Mouse (Mus musculus) CD4-positive, CD25-positive, alpha-beta regulatory T cell, adult 2 months (primary cell): ENCODE measurements around the gene Adk.

Experiments
- DNase-seq: peaks from one replicate; pipeline ENCODE4 v3.0.0-alpha.2; 2012; ENCODE audit warnings: low read depth, low spot score

Gene Adk

GRCm38 (mm10) chr14:21099371-21099770 is 47.0 kb downstream of the Adk start:
- no peak for DNase-seq

DNA sequence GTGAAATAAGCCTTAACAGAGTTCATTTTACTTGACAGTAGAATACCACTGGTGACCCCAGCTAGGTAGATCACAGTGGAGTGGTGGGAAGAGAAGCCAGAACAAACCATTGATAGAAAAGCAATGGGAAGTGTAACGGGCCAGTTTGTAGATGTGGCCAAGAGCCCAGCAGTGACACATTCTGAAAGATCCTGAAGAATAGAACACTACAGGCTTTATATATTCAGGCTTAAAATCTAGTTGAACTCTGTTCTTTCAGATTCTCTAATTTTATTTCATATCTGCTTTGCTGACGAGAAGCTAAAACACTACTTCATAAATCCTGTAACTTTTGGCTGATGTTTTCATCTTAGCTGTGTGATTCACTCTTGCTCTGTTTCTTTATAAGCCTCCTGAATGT is 48.5 kb downstream of the Adk start:
- no peak for DNase-seq

- DNase-seq, result peak; percentile 32
Measured at GRCm38 (mm10) chr14:21101562-21101961, 49.2 kb downstream of the Adk start.

- peak; percentile 29 for DNase-seq
Measured at GRCm38 (mm10) chr14:21102666-21103203, 50.4 kb downstream of the Adk start.

GRCm38 (mm10) chr14:21105049-21105448 is 52.7 kb downstream of the Adk start:
- no peak for DNase-seq

GRCm38 (mm10) chr14:21106582-21106981 is 54.2 kb downstream of the Adk start:
- DNase-seq, result no peak

- no peak for DNase-seq
Measured at GRCm38 (mm10) chr14:21107551-21107950, 55.2 kb downstream of the Adk start.

- no peak for DNase-seq
Measured at GRCm38 (mm10) chr14:21110492-21110891, 58.1 kb downstream of the Adk start.

DNA sequence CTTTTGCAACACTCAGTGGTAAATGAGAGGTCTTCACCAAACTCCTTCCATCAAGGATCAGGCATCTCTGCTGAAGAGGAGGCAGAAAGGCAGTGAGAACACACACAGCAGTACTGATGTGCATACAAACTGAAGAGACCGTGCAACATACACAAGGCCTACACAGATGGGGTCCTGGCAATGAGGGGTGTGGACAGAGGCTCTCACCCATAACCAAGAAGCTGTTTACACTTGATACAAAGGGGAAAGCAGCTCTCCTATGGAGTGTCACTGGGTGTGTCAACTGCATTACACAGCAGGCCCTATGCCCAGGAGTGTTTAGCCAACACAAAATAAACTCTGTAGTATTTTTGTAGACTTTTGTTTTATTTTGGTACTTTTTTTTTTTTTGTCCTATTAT is 59.1 kb downstream of the Adk start:
- no peak for DNase-seq

- DNase-seq, result no peak
Measured at GRCm38 (mm10) chr14:21112174-21112573, 59.8 kb downstream of the Adk start.

DNA sequence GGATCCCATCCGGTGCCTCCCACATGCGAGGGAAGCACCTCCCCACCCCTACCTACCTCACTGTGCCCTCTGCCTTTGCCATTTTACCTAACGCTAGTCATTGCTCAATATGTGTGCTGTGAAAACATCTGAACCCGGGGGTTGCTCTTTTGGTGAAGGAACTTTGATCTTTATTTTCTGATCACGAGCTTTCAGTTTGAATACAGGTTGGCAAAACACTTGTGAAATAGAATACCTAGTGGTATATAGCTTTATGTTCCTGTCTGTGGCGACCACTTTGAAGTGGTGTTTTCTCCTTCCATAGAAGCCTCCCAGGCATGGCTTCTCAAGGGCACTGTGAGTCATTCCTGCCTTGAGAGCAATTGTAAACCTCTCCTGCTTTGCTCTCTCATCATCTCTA is 60.4 kb downstream of the Adk start:
- peak; percentile 66 for DNase-seq

DNA sequence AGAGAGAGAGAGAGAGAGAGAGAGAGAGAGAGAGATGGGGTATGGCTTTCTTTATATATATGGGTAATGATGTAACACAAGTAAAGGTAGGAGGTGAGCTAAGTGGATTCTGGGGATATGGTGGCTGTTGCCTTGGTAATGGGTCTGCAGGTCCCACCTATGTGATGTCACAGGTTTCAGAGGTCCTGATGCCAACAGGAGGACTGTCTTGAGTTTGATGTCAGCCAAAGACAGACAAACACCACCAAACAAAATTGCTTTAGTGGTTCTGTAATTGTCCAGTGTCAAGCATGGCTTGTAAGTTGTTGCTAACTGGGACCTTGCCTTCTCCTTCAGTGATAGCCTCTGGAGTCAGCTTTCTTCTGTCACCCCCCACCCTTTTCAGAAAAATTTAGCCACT is 62.0 kb downstream of the Adk start:
- DNase-seq, result no peak

GRCm38 (mm10) chr14:21115318-21115717 is 62.9 kb downstream of the Adk start:
- DNase-seq, result no peak

DNA sequence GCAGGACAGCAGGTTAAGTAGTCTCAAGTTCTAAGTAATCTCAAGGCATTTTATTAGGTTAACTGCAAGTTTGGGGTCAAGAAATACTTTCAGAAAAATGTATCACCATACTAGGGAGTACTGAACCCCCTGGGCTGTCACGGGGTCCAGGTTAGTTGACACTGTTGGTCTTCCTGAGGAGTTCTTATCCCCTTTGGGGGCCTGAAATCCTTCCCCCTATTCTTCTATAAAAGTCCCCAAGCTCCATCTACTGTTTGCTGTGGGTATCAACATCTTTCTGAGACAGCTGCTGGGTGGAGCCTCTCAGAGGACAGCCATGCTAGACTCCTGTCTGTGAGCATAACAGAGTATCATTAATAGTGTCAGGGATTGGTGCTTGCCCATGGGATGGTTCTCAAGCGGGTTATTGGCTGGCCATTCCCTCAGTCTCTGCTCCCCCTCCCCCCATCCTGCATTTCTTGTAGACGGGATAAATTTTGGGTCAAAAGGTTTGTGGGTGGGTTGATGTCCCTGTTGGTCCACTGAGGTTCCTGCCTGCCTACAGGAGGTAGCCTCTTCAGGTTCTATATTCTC is 63.6 kb downstream of the Adk start:
- peak; percentile 54 for DNase-seq

GRCm38 (mm10) chr14:21118095-21118494 is 65.7 kb downstream of the Adk start:
- no peak for DNase-seq

- DNase-seq, result no peak
Measured at GRCm38 (mm10) chr14:21119653-21120313, 67.4 kb downstream of the Adk start.

- DNase-seq, result peak; percentile 84
Measured at GRCm38 (mm10) chr14:21120473-21120872, 68.1 kb downstream of the Adk start.

- no peak for DNase-seq
Measured at GRCm38 (mm10) chr14:21127215-21127614, 74.8 kb downstream of the Adk start.

- DNase-seq, result peak; percentile 84
Measured at GRCm38 (mm10) chr14:21136906-21137305, 84.5 kb downstream of the Adk start.

- no peak for DNase-seq
Measured at GRCm38 (mm10) chr14:21142603-21143002, 90.2 kb downstream of the Adk start.

GRCm38 (mm10) chr14:21143406-21144115 is 91.2 kb downstream of the Adk start:
- DNase-seq, result peak; percentile 54

- DNase-seq, result no peak
Measured at GRCm38 (mm10) chr14:21147171-21147570, 94.8 kb downstream of the Adk start.

DNA sequence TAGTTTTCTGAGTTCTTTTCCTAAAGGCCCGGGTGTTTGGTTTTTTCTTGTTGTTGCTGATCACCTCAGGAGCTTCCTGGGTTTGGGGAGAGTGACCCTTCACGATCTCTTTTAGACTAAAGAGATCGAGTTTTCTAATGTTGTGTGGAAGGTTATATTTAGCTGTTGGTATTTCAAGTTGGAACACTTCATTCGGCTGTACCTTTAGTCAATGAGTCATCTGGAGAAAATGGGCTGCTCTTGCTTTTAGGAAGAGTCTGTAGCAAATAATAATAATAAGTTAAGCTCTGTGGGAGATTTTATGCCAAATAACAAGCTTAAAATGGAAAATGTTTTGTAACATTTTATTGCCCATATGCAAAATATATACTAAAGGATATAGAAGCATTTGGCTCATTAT is 97.9 kb downstream of the Adk start:
- DNase-seq, result no peak
